Mouse (Mus musculus) stomach, postnatal 0 days (tissue): ENCODE results near the gene Zfp503.

ENCODE experiments used
- CTCF ChIP-seq: IDR thresholded peaks from 2 replicates; pipeline ENCODE4 v1.5.1; 2016; ENCODE audit warnings: antibody characterized with exemption, low read depth, mild to moderate bottlenecking, moderate library complexity
- EP300 ChIP-seq: optimal IDR thresholded peaks from 2 replicates; pipeline ENCODE3; 2016; ENCODE audit warnings: antibody characterized with exemption

GRCm38 (mm10) chr14:21966276-21966675, 23.1 kb downstream of the Zfp503 start:
- TF ChIP-seq EP300, result no peak
- TF ChIP-seq CTCF, result no peak
